Comparison of ENCODE assay signal across 8 mouse cellular contexts in the genomic region with DNA sequence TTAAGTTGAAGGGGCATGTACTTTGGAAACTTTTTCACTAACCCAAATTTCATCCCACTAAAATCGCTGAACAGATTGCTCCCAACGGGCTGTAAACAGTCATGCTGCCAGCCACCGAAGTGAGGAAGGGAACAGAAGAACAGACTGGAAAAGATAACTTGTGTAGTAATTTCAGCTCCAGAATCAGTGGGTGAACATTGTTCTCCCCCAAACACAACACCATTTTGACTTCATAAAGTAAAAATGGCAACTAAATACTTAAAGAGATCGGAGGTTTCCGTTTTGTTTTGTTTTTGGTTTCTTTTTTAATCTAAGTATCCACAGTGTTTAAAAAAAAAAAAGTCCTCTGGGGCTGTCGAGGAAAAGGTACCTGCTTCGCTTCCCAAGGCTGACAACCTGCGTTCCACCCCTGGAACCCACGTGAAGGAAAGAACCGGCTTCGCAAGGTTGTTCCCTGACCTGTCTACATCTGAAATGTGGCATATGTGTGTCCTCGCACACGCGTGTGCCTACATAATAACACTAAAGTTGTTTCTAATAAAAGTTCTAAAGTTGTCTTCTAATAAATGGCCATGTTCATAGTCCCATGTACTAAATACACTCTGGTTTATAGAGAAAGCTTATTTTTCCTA. TPM values are rescaled to one million over a fixed set of nuclear protein-coding genes. Genes with fewer than 3 reads are reported as not detected.
A peak's percentile ranks its signal among the peaks of the same experiment; 100 is the strongest.
DNase-seq lines count a peak whose midpoint lies in the region; ATAC-seq and TF ChIP-seq lines count a peak whose summit lies in the region.

No protein-coding gene starts in this region.

- peak overlapping the region; percentile 16; the same call in 1 of the 2 replicates for H3K4me3 ChIP-seq in liver, adult 2 months (ENCODE audit: insufficient read depth, low read depth, low read length)
- H3K4me3 ChIP-seq in cortical plate, adult 2 months (ENCODE audit: insufficient read depth, low read length) = peak overlapping the region; percentile 69; the same call in 1 of the 2 replicates
- peak overlapping the region; percentile 65; the same call in 1 of the 2 replicates for H3K4me3 ChIP-seq in hindbrain, embryonic 11.5 days (ENCODE audit: low read depth, low read length)

- H3K9me3 ChIP-seq in hindbrain, embryonic 11.5 days (ENCODE audit: control insufficient read depth, low read length) = no peaks in the 10 kb centered on the region

- H3K79me2 ChIP-seq in liver, adult 2 months (ENCODE audit: control insufficient read depth, insufficient read depth, low read length) = peaks cover 14% of the 10 kb centered on the region

- WGBS in liver, adult 2 months = 20% methylated on average over 14 of the region's 14 CpGs
- 51% methylated on average over 14 of the region's 14 CpGs for WGBS in hindbrain, embryonic 11.5 days

- H3K27me3 ChIP-seq in liver, adult 2 months (ENCODE audit: control insufficient read depth, insufficient read depth, low read length) = no peaks in the 10 kb centered on the region
- no peaks in the 10 kb centered on the region for H3K27me3 ChIP-seq in hindbrain, embryonic 11.5 days (ENCODE audit: control insufficient read depth, insufficient read depth, low read length)

- DNase-seq in liver, adult 2 months (ENCODE audit: extremely low read depth, low read depth, low spot score) = peak; percentile 53
- DNase-seq in liver = no peak
- DNase-seq in hindbrain, embryonic 11.5 days (ENCODE audit: low spot score) = peak; percentile 19
- DNase-seq in lung, postnatal 14 days = peak; percentile 5
- DNase-seq in testis, postnatal 14 days (ENCODE audit: low spot score) = no peak
- no peak for DNase-seq in layer of hippocampus, adult 9-10 months (ENCODE audit: low spot score)

- no peak overlapping the region for H3K9ac ChIP-seq in liver, adult 2 months (ENCODE audit: low read depth, low read length)
- H3K9ac ChIP-seq in hindbrain, embryonic 11.5 days (ENCODE audit: low read depth, low read length) = no peak overlapping the region

- no peaks in the 10 kb centered on the region for H3K36me3 ChIP-seq in liver, adult 2 months (ENCODE audit: control insufficient read depth, insufficient read depth, low read length)
- H3K36me3 ChIP-seq in hindbrain, embryonic 11.5 days (ENCODE audit: control insufficient read depth, insufficient read depth, low read length) = no peaks in the 10 kb centered on the region

- no peak for TF ChIP-seq CTCF in liver, adult 2 months (IDR thresholded peaks at IDR 0.05; ENCODE audit: low read depth, low read length)
- no peak for TF ChIP-seq CTCF in cortical plate, adult 2 months (IDR thresholded peaks at IDR 0.05; ENCODE audit: extremely low read depth, insufficient read depth, low read length)

- H3K4me2 ChIP-seq in hindbrain, embryonic 11.5 days (replicated peaks; ENCODE audit: low read depth, low read length) = peak overlapping the region; percentile 46; the same call in 1 of the 2 replicates

- H3K27ac ChIP-seq in liver, adult 2 months (replicated peaks; ENCODE audit: insufficient read depth, low read depth, low read length) = peak overlapping the region; percentile 37; the same call in 1 of the 2 replicates
- H3K27ac ChIP-seq in cortical plate, adult 2 months (ENCODE audit: insufficient read depth, low read length) = no peak overlapping the region
- no peak overlapping the region for H3K27ac ChIP-seq in hindbrain, embryonic 11.5 days (ENCODE audit: low read depth, low read length)

- TF ChIP-seq POLR2A in liver, adult 2 months (IDR thresholded peaks at IDR 0.05; ENCODE audit: extremely low read depth, insufficient read depth, low read length) = no peak
- no peak for TF ChIP-seq POLR2A in cortical plate, adult 2 months (IDR thresholded peaks at IDR 0.05; ENCODE audit: extremely low read depth, insufficient read depth, low read length)

- H3K4me1 ChIP-seq in liver, adult 2 months (ENCODE audit: control insufficient read depth, insufficient read depth, low read length) = peaks cover 17% of the 10 kb centered on the region
- peaks cover 4% of the 10 kb centered on the region for H3K4me1 ChIP-seq in cortical plate, adult 2 months (ENCODE audit: control insufficient read depth, insufficient read depth, low read length)
- H3K4me1 ChIP-seq in hindbrain, embryonic 11.5 days (replicated peaks; ENCODE audit: control insufficient read depth, insufficient read depth, low read length) = 0 out of 2 replicates have a peak, but pooled peaks cover 3% of the 10 kb centered on the region

- ATAC-seq in hindbrain, embryonic 11.5 days (ENCODE audit: low FRiP score) = no peak
- no peak for ATAC-seq in megakaryocyte-erythroid progenitor cell, adult 5-6 weeks (replicated peaks; ENCODE audit: low FRiP score, low TSS enrichment, poor library complexity, severe bottlenecking)

RNA-seq across cellular contexts. Expression of a gene that starts 1.3 kb away (rescaled TPM):
- 11.1 and 11.9 TPM in 2 replicates for total RNA-seq in liver, adult 2 months (2014; rRNA removed)
- 5.5 and 7.3 TPM in 2 replicates for polyA plus RNA-seq in liver, adult 2 months (2012; rRNA removed)
- 32.1 and 35.0 TPM in 2 replicates for polyA plus RNA-seq in cortical plate, adult 2 months (2012; rRNA removed)
- polyA plus RNA-seq in hindbrain, embryonic 11.5 days (2014; fragmentation: Nextera tagmentation; extraction: Ambion mirVana) = 11.4 and 17.9 TPM in 2 replicates
- total RNA-seq in megakaryocyte-erythroid progenitor cell, adult 5-6 weeks (2014; fragmentation: Nextera tagmentation) = 64.5 and 74.0 TPM in 2 replicates
- 30.2 and 36.3 TPM in 2 replicates for total RNA-seq in megakaryocyte-erythroid progenitor cell, adult 5-6 weeks (2017)

RNA-seq across cellular contexts. Expression of a gene that starts 41.8 kb away (rescaled TPM):
- total RNA-seq in liver, adult 2 months (2014; rRNA removed) = 38.9 and 41.5 TPM in 2 replicates
- 17.9 and 19.6 TPM in 2 replicates for polyA plus RNA-seq in liver, adult 2 months (2012; rRNA removed)
- polyA plus RNA-seq in cortical plate, adult 2 months (2012; rRNA removed) = 11.8 and 12.3 TPM in 2 replicates
- 12.7 and 13.9 TPM in 2 replicates for polyA plus RNA-seq in hindbrain, embryonic 11.5 days (2014; fragmentation: Nextera tagmentation; extraction: Ambion mirVana)
- total RNA-seq in megakaryocyte-erythroid progenitor cell, adult 5-6 weeks (2014; fragmentation: Nextera tagmentation) = 25.7 and 36.9 TPM in 2 replicates
- 27.9 and 54.3 TPM in 2 replicates for total RNA-seq in megakaryocyte-erythroid progenitor cell, adult 5-6 weeks (2017)

RNA-seq across cellular contexts. Expression of a gene that starts 41.8 kb away (rescaled TPM):
- total RNA-seq in liver, adult 2 months (2014; rRNA removed) = 6.2 and 8.6 TPM in 2 replicates
- 9.0 and 9.9 TPM in 2 replicates for polyA plus RNA-seq in liver, adult 2 months (2012; rRNA removed)
- polyA plus RNA-seq in cortical plate, adult 2 months (2012; rRNA removed) = 30.2 and 34.9 TPM in 2 replicates
- polyA plus RNA-seq in hindbrain, embryonic 11.5 days (2014; fragmentation: Nextera tagmentation; extraction: Ambion mirVana) = 22.2 and 23.6 TPM in 2 replicates
- total RNA-seq in megakaryocyte-erythroid progenitor cell, adult 5-6 weeks (2014; fragmentation: Nextera tagmentation) = 35.6 and 62.7 TPM in 2 replicates
- total RNA-seq in megakaryocyte-erythroid progenitor cell, adult 5-6 weeks (2017) = 10.6 and 13.0 TPM in 2 replicates

Comparison
In these comparisons a context has a peak if more than half of its experiments do, and no peak if none do; other contexts are left out.
1. DNase-seq: peak in liver, adult 2 months (single experiment), hindbrain, embryonic 11.5 days (single experiment) and lung, postnatal 14 days (single experiment); none in liver (single experiment), testis, postnatal 14 days (single experiment) and layer of hippocampus, adult 9-10 months (single experiment).
2. H3K4me3 ChIP-seq: peak in every context shown above with its lines; median percentile 69 in cortical plate, adult 2 months; 65 in hindbrain, embryonic 11.5 days; 16 in liver, adult 2 months.